In the genomic region with DNA sequence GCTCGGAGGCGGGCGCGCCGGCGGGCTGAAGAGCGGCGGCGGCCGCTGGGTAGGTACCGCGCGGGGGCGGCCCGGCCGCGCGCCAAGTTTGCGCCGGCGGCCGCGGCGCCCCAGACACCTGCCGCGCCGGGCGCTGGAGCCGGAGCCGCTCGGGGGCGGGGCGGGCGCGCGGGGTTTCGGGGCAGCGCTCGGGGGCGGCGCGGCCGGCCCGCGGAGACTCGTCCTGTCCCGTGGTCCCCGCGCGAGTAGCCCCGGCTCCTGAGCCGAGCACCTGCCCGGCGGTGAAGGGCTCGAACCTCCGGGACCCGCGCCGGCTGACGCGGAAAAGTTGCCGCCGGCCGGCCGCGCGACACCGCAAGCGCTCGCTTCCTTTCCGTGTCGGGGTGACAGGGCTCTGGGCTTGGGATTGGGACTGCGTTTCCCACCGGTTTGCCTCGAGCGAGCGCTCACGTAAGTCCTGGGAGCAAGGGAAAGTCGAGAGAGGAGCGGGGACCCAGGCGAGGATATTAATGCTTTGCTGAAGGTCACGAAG, we compare ENCODE assay signal across 8 mouse cellular contexts.
DNase-seq lines count a peak whose midpoint lies in the region; ATAC-seq and TF ChIP-seq lines count a peak whose summit lies in the region.

No protein-coding gene starts in this region.

- under 1% methylated on average over 58 of the region's 82 CpGs for WGBS in kidney, embryonic 14.5 days
- WGBS in forebrain, embryonic 14.5 days, result under 1% methylated on average over 64 of the region's 82 CpGs
- under 1% methylated on average over 67 of the region's 82 CpGs for WGBS in midbrain, embryonic 14.5 days

- H3K79me2 ChIP-seq in C2C12 (ENCODE audit: control insufficient read depth, insufficient read depth), result peaks cover 25% of the 10 kb centered on the region

- H3K36me3 ChIP-seq in kidney, embryonic 14.5 days (ENCODE audit: control insufficient read depth, insufficient read depth, low read length), result no peaks in the 10 kb centered on the region
- H3K36me3 ChIP-seq in C2C12 (ENCODE audit: control insufficient read depth, insufficient read depth), result peaks cover 23% of the 10 kb centered on the region
- H3K36me3 ChIP-seq in forebrain, embryonic 14.5 days (ENCODE audit: control insufficient read depth, insufficient read depth, low read length), result no peaks in the 10 kb centered on the region
- H3K36me3 ChIP-seq in midbrain, embryonic 14.5 days (ENCODE audit: control insufficient read depth, insufficient read depth, low read length), result no peaks in the 10 kb centered on the region

- peak overlapping the region; percentile 54 for H3ac ChIP-seq in C2C12 (ENCODE audit: control insufficient read depth, insufficient read length, low read depth)

- H3K4me2 ChIP-seq in kidney, embryonic 14.5 days (replicated peaks; ENCODE audit: low read depth, low read length), result peak overlapping the region; percentile 88
- peak overlapping the region; percentile 85 for H3K4me2 ChIP-seq in forebrain, embryonic 14.5 days (ENCODE audit: low read length)
- H3K4me2 ChIP-seq in midbrain, embryonic 14.5 days (ENCODE audit: low read length), result peak overlapping the region; percentile 95

- H3K9me3 ChIP-seq in kidney, embryonic 14.5 days (ENCODE audit: control insufficient read depth, low read length), result no peaks in the 10 kb centered on the region
- no peaks in the 10 kb centered on the region for H3K9me3 ChIP-seq in forebrain, embryonic 14.5 days (replicated peaks; ENCODE audit: control insufficient read depth, low read length)
- no peaks in the 10 kb centered on the region for H3K9me3 ChIP-seq in midbrain, embryonic 14.5 days (ENCODE audit: control insufficient read depth, low read length)

- H3K9ac ChIP-seq in kidney, embryonic 14.5 days (ENCODE audit: low read depth, low read length), result peak overlapping the region; percentile 58
- H3K9ac ChIP-seq in forebrain, embryonic 14.5 days (ENCODE audit: low read length), result peak overlapping the region; percentile 68
- H3K9ac ChIP-seq in midbrain, embryonic 14.5 days (replicated peaks; ENCODE audit: low read length), result peak overlapping the region; percentile 61

- no peak for TF ChIP-seq CTCF in C2C12 (IDR thresholded peaks at IDR 0.05; ENCODE audit: control insufficient read depth, insufficient read depth, insufficient read length)

- peak overlapping the region; percentile 67 for H3K4me3 ChIP-seq in kidney, embryonic 14.5 days (ENCODE audit: low read length)
- peak overlapping the region; percentile 52 for H3K4me3 ChIP-seq in C2C12 (ENCODE audit: insufficient read depth, poor library complexity, severe bottlenecking)
- H3K4me3 ChIP-seq in forebrain, embryonic 14.5 days (ENCODE audit: low read depth, low read length), result peak overlapping the region; percentile 66
- H3K4me3 ChIP-seq in midbrain, embryonic 14.5 days (replicated peaks; ENCODE audit: low read depth, low read length), result peak overlapping the region; percentile 66

- peaks cover 10% of the 10 kb centered on the region for H3K79me3 ChIP-seq in C2C12 (ENCODE audit: low read depth)

- H3K27me3 ChIP-seq in kidney, embryonic 14.5 days (ENCODE audit: control insufficient read depth, insufficient read depth, low read length), result peaks cover 19% of the 10 kb centered on the region
- H3K27me3 ChIP-seq in C2C12 (ENCODE audit: control insufficient read depth, insufficient read depth, insufficient read length), result no peaks in the 10 kb centered on the region
- no peaks in the 10 kb centered on the region for H3K27me3 ChIP-seq in forebrain, embryonic 14.5 days (replicated peaks; ENCODE audit: control insufficient read depth, insufficient read depth, low read length)
- H3K27me3 ChIP-seq in midbrain, embryonic 14.5 days (ENCODE audit: control insufficient read depth, insufficient read depth, low read length), result peaks cover 6% of the 10 kb centered on the region; the same call in 1 of the 2 replicates

- ATAC-seq in kidney, embryonic 14.5 days (ENCODE audit: low FRiP score, low TSS enrichment), result peak; percentile 7; the same call in 1 of the 2 replicates
- ATAC-seq in forebrain, embryonic 14.5 days, result peak; percentile 81; the same call in 1 of the 2 replicates
- no peak; the same call in none of the 2 replicates for ATAC-seq in midbrain, embryonic 14.5 days (ENCODE audit: low FRiP score, low TSS enrichment)

- no peak for DNase-seq in kidney, postnatal 14 days
- DNase-seq in WW6 (ENCODE audit: low read depth, low spot score), result peak; percentile 34
- DNase-seq in forebrain, embryonic 14.5 days (ENCODE audit: low spot score), result peak; percentile 30
- DNase-seq in layer of hippocampus, postnatal 14 days (ENCODE audit: low spot score in 2 of 2), result peak; percentile 5 to 8
- DNase-seq in midbrain, embryonic 14.5 days, result peak; percentile 62
- DNase-seq in kidney, adult 18-20 months, result no peak

- H3K4me1 ChIP-seq in kidney, embryonic 14.5 days (ENCODE audit: control insufficient read depth, insufficient read depth, low read length), result no peaks in the 10 kb centered on the region
- no peaks in the 10 kb centered on the region; the same call in 1 of the 2 replicates for H3K4me1 ChIP-seq in forebrain, embryonic 14.5 days (ENCODE audit: control insufficient read depth, insufficient read depth, low read length)
- no peaks in the 10 kb centered on the region for H3K4me1 ChIP-seq in midbrain, embryonic 14.5 days (ENCODE audit: control insufficient read depth, insufficient read depth, low read length)

- H3K27ac ChIP-seq in kidney, embryonic 14.5 days (ENCODE audit: low read depth, low read length), result no peak overlapping the region
- no peak overlapping the region for H3K27ac ChIP-seq in forebrain, embryonic 14.5 days (ENCODE audit: low read depth, low read length)
- H3K27ac ChIP-seq in midbrain, embryonic 14.5 days (replicated peaks; ENCODE audit: low read depth, low read length), result 0 out of 2 replicates have a peak overlapping the region, but pooled peaks have one; percentile 20

TF ChIP-seq in C2C12, 6 proteins besides CTCF, POLR2A, EP300 and RAD21:
- TF ChIP-seq MYOG (IDR thresholded peaks at IDR 0.05; ENCODE audit: control insufficient read depth, extremely low read depth, insufficient read length) (no peak), FOSL1 (IDR thresholded peaks at IDR 0.05; ENCODE audit: insufficient read depth, low read length, poor library complexity, severe bottlenecking) (no peak)

Comparison
In these comparisons a context has a peak if more than half of its experiments do, and no peak if none do; other contexts are left out.
1. DNase-seq: peak in WW6 (single experiment), forebrain, embryonic 14.5 days (single experiment), layer of hippocampus, postnatal 14 days (2 of 2) and midbrain, embryonic 14.5 days (single experiment); none in kidney, postnatal 14 days (single experiment) and kidney, adult 18-20 months (single experiment).
2. Peak in every context shown above with its lines, with median percentiles within 50 percentile points of each other: H3K4me2 ChIP-seq, H3K4me3 ChIP-seq and H3K9ac ChIP-seq.